Mouse (Mus musculus): ENCODE measurements around the gene Inhbc.
"Not testable (repeated sequence)": the region's sequence is repeated elsewhere in the genome, so short reads cannot be mapped to it uniquely, and the experiment has no call there.

- not testable (repeated sequence) for TF ChIP-seq POLR2A (IDR thresholded peaks at IDR 0.05; ENCODE audit: borderline replicate concordance, extremely low read depth, insufficient read depth, insufficient read length, poor library complexity, severe bottlenecking); CTCF (IDR thresholded peaks at IDR 0.05; ENCODE audit: borderline replicate concordance, extremely low read depth, insufficient read depth, insufficient read length)
Measured at GRCm38 (mm10) chr10:127309167-127309566, 61.1 kb downstream of the Inhbc start.
